Comparison of ENCODE assay signal across 15 mouse cellular contexts in the genomic region with DNA sequence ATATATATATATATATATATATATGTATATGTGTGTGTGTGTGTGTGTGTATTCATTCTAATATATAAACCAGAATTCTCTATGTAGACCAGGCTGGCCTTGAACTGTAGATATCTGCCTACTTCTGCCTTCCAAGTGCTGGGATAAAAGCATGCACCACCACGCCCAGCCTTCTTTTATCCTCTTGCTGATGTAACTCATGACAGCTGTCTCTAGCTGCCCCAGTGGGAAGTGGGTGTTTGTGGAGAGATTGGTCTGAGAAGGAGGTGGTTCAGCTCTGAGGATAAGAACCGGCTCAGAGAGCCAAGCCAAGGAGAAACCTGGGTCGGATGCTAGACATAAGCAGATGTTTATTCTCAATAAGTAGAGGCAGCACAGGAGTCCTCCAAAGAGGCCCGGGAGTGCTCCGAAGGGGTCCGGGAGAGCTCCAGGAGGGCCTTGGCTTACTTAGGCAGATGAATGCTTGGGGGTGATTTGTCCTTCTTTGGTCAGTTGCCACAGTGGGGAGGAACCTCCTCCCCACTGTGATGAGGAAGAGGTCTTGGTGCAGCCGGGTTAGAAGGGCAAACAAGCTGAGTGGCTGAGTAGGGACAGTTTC. TPM values are rescaled to one million over a fixed set of nuclear protein-coding genes. Genes with fewer than 3 reads are reported as not detected.
DNase-seq lines count a peak whose midpoint lies in the region; ATAC-seq and TF ChIP-seq lines count a peak whose summit lies in the region.
"Had no signal": no experiment of that assay in that cellular context is flagged by ENCODE, and none has a peak within 500 bp of the region (broad histone marks: within the 10 kb centered on the region; RNA-seq: fewer than 3 reads in every experiment).

No protein-coding gene starts in this region.

- H3K27ac ChIP-seq in kidney, embryonic 14.5 days (ENCODE audit: low read depth, low read length), result no peak overlapping the region
- no peak overlapping the region for H3K27ac ChIP-seq in bone marrow macrophage, adult 2 months (ENCODE audit: insufficient read depth, low read depth, low read length)
- H3K27ac ChIP-seq: forebrain, embryonic 10.5 days; liver, embryonic 13.5 days; midbrain, embryonic 13.5 days had no signal

- peak; percentile 10 for DNase-seq in cerebellum, adult 11-12 months
- no peak for DNase-seq in cerebellum, postnatal 4 days (ENCODE audit: low spot score in 2 of 2)
- DNase-seq in kidney, adult 11 months, result no peak
- DNase-seq in urinary bladder, postnatal 14 days (ENCODE audit: low spot score), result no peak
- DNase-seq: adrenal gland, postnatal 25 days; liver, embryonic 13.5 days had no signal

- H3K4me3 ChIP-seq in kidney, embryonic 14.5 days (ENCODE audit: low read length), result no peak overlapping the region
- H3K4me3 ChIP-seq in bone marrow macrophage, adult 2 months (ENCODE audit: insufficient read depth, low read length), result peak overlapping the region; percentile 25; the same call in 1 of the 2 replicates
- H3K4me3 ChIP-seq: midbrain, embryonic 13.5 days had no signal

- 61% methylated on average over 7 of the region's 7 CpGs for WGBS in kidney, embryonic 14.5 days

- H3K4me2 ChIP-seq in kidney, embryonic 14.5 days (replicated peaks; ENCODE audit: low read depth, low read length), result peak overlapping the region; percentile 29; the same call in 1 of the 2 replicates

- no peaks in the 10 kb centered on the region for H3K9me3 ChIP-seq in kidney, embryonic 14.5 days (ENCODE audit: control insufficient read depth, low read length)
- H3K9me3 ChIP-seq: liver, embryonic 13.5 days; midbrain, embryonic 13.5 days had no signal

- no peak for TF ChIP-seq POLR2A in bone marrow macrophage, adult 2 months (IDR thresholded peaks at IDR 0.05; ENCODE audit: borderline replicate concordance, low read depth, low read length)

- TF ChIP-seq CTCF in bone marrow macrophage, adult 2 months (IDR thresholded peaks at IDR 0.05; ENCODE audit: low read depth, low read length), result no peak; the same call in 1 of the 2 replicates

- H3K27me3 ChIP-seq in kidney, embryonic 14.5 days (ENCODE audit: control insufficient read depth, insufficient read depth, low read length), result no peaks in the 10 kb centered on the region
- H3K27me3 ChIP-seq: midbrain, embryonic 13.5 days had no signal

- no peaks in the 10 kb centered on the region for H3K4me1 ChIP-seq in kidney, embryonic 14.5 days (ENCODE audit: control insufficient read depth, insufficient read depth, low read length)
- H3K4me1 ChIP-seq in bone marrow macrophage, adult 2 months (ENCODE audit: control insufficient read depth, insufficient read depth, low read length), result peaks cover 7% of the 10 kb centered on the region
- H3K4me1 ChIP-seq: liver, embryonic 13.5 days; midbrain, embryonic 13.5 days had no signal

- no peak overlapping the region for H3K9ac ChIP-seq in kidney, embryonic 14.5 days (ENCODE audit: low read depth, low read length)
- H3K9ac ChIP-seq: liver, embryonic 13.5 days; midbrain, embryonic 13.5 days had no signal

- no peak for ATAC-seq in kidney, embryonic 14.5 days (ENCODE audit: low FRiP score, low TSS enrichment)
- ATAC-seq in megakaryocyte, adult 5-6 weeks (ENCODE audit: poor library complexity, severe bottlenecking), result peak; percentile 18; the same call in 1 of the 2 replicates
- no peak for ATAC-seq in inflammation-experienced regulatory T-cells, adult 6 months
- ATAC-seq: Patski had no signal

- H3K36me3 ChIP-seq in kidney, embryonic 14.5 days (ENCODE audit: control insufficient read depth, insufficient read depth, low read length), result no peaks in the 10 kb centered on the region
- H3K36me3 ChIP-seq: forebrain, embryonic 10.5 days; liver, embryonic 13.5 days; midbrain, embryonic 13.5 days had no signal

RNA-seq across cellular contexts. Expression of gene Calhm3, which starts 10.2 kb away (rescaled TPM):
- not detected in 2 replicates for polyA plus RNA-seq in kidney, embryonic 14.5 days (2014; fragmentation: Nextera tagmentation; extraction: Ambion mirVana)
- not detected in 2 replicates for polyA plus RNA-seq in bone marrow macrophage, adult 2 months (2012; ENCODE audit: insufficient read depth, insufficient read length, missing spikeins)
- not detected in 2 replicates for total RNA-seq in megakaryocyte, adult 5-6 weeks (2015)
- not detected in 2 replicates for total RNA-seq in megakaryocyte, adult 5-6 weeks (2017)
- not detected for polyA plus RNA-seq in inflammation-experienced regulatory T-cells, adult 6 months (2017; shearing (Covaris generic))
- total RNA-seq: adrenal gland, postnatal 25 days; heart, postnatal 14 days; layer of hippocampus, adult 18-20 months had no signal
- polyA plus RNA-seq: forebrain, embryonic 10.5 days; liver, embryonic 13.5 days; midbrain, embryonic 13.5 days; Patski had no signal

RNA-seq across cellular contexts. Expression of gene Neurl1a, which starts 10.9 kb away (rescaled TPM):
- polyA plus RNA-seq in kidney, embryonic 14.5 days (2014; fragmentation: Nextera tagmentation; extraction: Ambion mirVana), result 4.7 and 5.9 TPM in 2 replicates
- 2.9 and 3.8 TPM in 2 replicates for polyA plus RNA-seq in bone marrow macrophage, adult 2 months (2012; ENCODE audit: insufficient read depth, insufficient read length, missing spikeins)
- not detected in 2 replicates for total RNA-seq in megakaryocyte, adult 5-6 weeks (2015)
- not detected in 2 replicates for total RNA-seq in megakaryocyte, adult 5-6 weeks (2017)
- polyA plus RNA-seq in inflammation-experienced regulatory T-cells, adult 6 months (2017; shearing (Covaris generic)), result under 1 TPM; 0.19 to 0.32 (median 0.25) TPM

RNA-seq across cellular contexts. Expression of gene Calhm1, which starts 23.7 kb away (rescaled TPM):
- polyA plus RNA-seq in kidney, embryonic 14.5 days (2014; fragmentation: Nextera tagmentation; extraction: Ambion mirVana), result not detected in 2 replicates
- not detected in 2 replicates for polyA plus RNA-seq in bone marrow macrophage, adult 2 months (2012; ENCODE audit: insufficient read depth, insufficient read length, missing spikeins)
- not detected in 2 replicates for total RNA-seq in megakaryocyte, adult 5-6 weeks (2015)
- total RNA-seq in megakaryocyte, adult 5-6 weeks (2017), result not detected in 2 replicates
- polyA plus RNA-seq in inflammation-experienced regulatory T-cells, adult 6 months (2017; shearing (Covaris generic)), result not detected
- total RNA-seq: adrenal gland, postnatal 25 days; heart, postnatal 14 days; layer of hippocampus, adult 18-20 months had no signal
- polyA plus RNA-seq: forebrain, embryonic 10.5 days; liver, embryonic 13.5 days; midbrain, embryonic 13.5 days; Patski had no signal

RNA-seq across cellular contexts. Expression of gene Calhm2, which starts 29.6 kb away (rescaled TPM):
- polyA plus RNA-seq in kidney, embryonic 14.5 days (2014; fragmentation: Nextera tagmentation; extraction: Ambion mirVana), result 1.9 and 3.8 TPM in 2 replicates
- 23.3 and 27.5 TPM in 2 replicates for polyA plus RNA-seq in bone marrow macrophage, adult 2 months (2012; ENCODE audit: insufficient read depth, insufficient read length, missing spikeins)
- 22.8 and 24.6 TPM in 2 replicates for total RNA-seq in megakaryocyte, adult 5-6 weeks (2015)
- 42.8 and 45.7 TPM in 2 replicates for total RNA-seq in megakaryocyte, adult 5-6 weeks (2017)
- 10 to 100 TPM; 13.3 to 21.6 (median 15.8) TPM for polyA plus RNA-seq in inflammation-experienced regulatory T-cells, adult 6 months (2017; shearing (Covaris generic))
